Mouse (Mus musculus) lung, embryonic 14.5 days (tissue): ENCODE measurements around the gene Exph5. TPM values are rescaled to one million over a fixed set of nuclear protein-coding genes. Genes with fewer than 3 reads are reported as not detected.

Experiments
- ATAC-seq: fragments of 200-750 bp; cut with Nextera tagmentation; 2 replicates; pipeline ENCODE4 v1.8.0; 2017; ENCODE audit warnings: mild to moderate bottlenecking, moderate TSS enrichment, moderate library complexity; ENCODE audit not compliant: insufficient read depth
- DNase-seq: peaks from one replicate; pipeline ENCODE4 v3.0.0-alpha.2; 2015
- H3K27ac ChIP-seq: fragments of 300-500 bp; sonication (generic); 2 replicates; pipeline ENCODE4 v1.5.1; 2014; ENCODE audit warnings: low read depth, mild to moderate bottlenecking, moderate library complexity
- H3K27me3 ChIP-seq: fragments of 300-500 bp; sonication (generic); 2 replicates; pipeline ENCODE4 v1.6.1; 2014; ENCODE audit warnings: low read length, control low read depth; ENCODE audit not compliant: insufficient read depth
- H3K36me3 ChIP-seq: fragments of 300-500 bp; sonication (generic); 2 replicates; pipeline ENCODE4 v1.6.1; 2014; ENCODE audit warnings: control low read depth; ENCODE audit not compliant: insufficient read depth
- H3K4me1 ChIP-seq: fragments of 300-500 bp; sonication (generic); 2 replicates; pipeline ENCODE4 v1.6.1; 2014; ENCODE audit warnings: antibody characterized with exemption, control low read depth; ENCODE audit not compliant: insufficient read depth
- H3K4me2 ChIP-seq: fragments of 300-500 bp; sonication (generic); 2 replicates; pipeline ENCODE4 v1.6.1; 2014; ENCODE audit warnings: mild to moderate bottlenecking
- H3K4me3 ChIP-seq: fragments of 300-500 bp; sonication (generic); 2 replicates; pipeline ENCODE4 v1.5.1; 2014; ENCODE audit warnings: low read depth, low read length
- H3K9ac ChIP-seq: fragments of 300-500 bp; sonication (generic); 2 replicates; pipeline ENCODE4 v1.6.1; 2014
- H3K9me3 ChIP-seq: fragments of 300-500 bp; sonication (generic); 2 replicates; pipeline ENCODE4 v1.6.1; 2016; ENCODE audit warnings: low read depth, low read length, control low read depth
- CTCF ChIP-seq: IDR thresholded peaks from 2 replicates; pipeline ENCODE4 v1.5.1; 2016; ENCODE audit warnings: antibody characterized with exemption, low read depth
- WGBS: fragments of 180-500 bp; shearing (Covaris S2); extraction: QIAGEN DNeasy Blood & Tissue Kit; methylation state at CpG from one replicate; pipeline ENCODE4 v1.1.7; 2014; 5-methylcytosine and 5-hydroxymethylcytosine counted together
- microRNA-seq: library from miRNA; unstranded; fragments of <30 nt; microRNA quantifications from one replicate; pipeline ENCODE4, GENCODE M21; 2016; ENCODE audit warnings: borderline number of aligned reads
- polyA plus RNA-seq: library from polyadenylated mRNA; unstranded; fragments of >200 nt; fragmentation: Nextera tagmentation; extraction: Ambion mirVana; gene quantifications from 2 replicates; pipeline ENCODE4 v1.2.1, GENCODE M21; 2014

The Exph5 gene
- polyA plus RNA-seq, 1 experiment from 2014 or later: 5.0 TPM

GRCm38 (mm10) chr9:53426726-53427125, 125.3 kb downstream of the Exph5 start:
- H3K27me3 ChIP-seq: no peaks in the 10 kb centered on the region
- no peak overlapping the region for H3K4me3 ChIP-seq
- TF ChIP-seq CTCF: no peak
- no peak for ATAC-seq
- H3K36me3 ChIP-seq: no peaks in the 10 kb centered on the region
- no peaks in the 10 kb centered on the region for H3K9me3 ChIP-seq
- no peak overlapping the region for H3K4me2 ChIP-seq
- H3K4me1 ChIP-seq: no peaks in the 10 kb centered on the region
- DNase-seq: no peak
- H3K9ac ChIP-seq: no peak overlapping the region
- WGBS: 82% methylated on average over 3 of the region's 3 CpGs
- no peak overlapping the region for H3K27ac ChIP-seq

Small RNA genes within 50 kb of the gene (microRNA-seq; reads per million reads assigned to microRNA genes)
- gene Mir130c: not detected

Other genes with a start within 250 kb of the Exph5 start
- gene Ddx10, start 53.6 kb upstream of the Exph5 start, polyA plus RNA-seq: 29.4 and 30.8 TPM in 2 replicates
- 43.5 and 43.9 TPM in 2 replicates for gene Kdelc2, start 82.4 kb downstream of the Exph5 start, polyA plus RNA-seq
- 1.2 and 1.6 TPM in 2 replicates for gene 4930550C14Rik, start 100.7 kb downstream of the Exph5 start, polyA plus RNA-seq
- gene Atm, start 235.1 kb downstream of the Exph5 start, polyA plus RNA-seq: 15.0 and 16.2 TPM in 2 replicates
- 26.2 and 26.3 TPM in 2 replicates for gene Npat, start 235.4 kb downstream of the Exph5 start, polyA plus RNA-seq